Mouse (Mus musculus) bone marrow, adult 2 months (tissue): ENCODE data around the gene Dlx3. TPM values are rescaled to one million over a fixed set of nuclear protein-coding genes. Genes with fewer than 3 reads are reported as not detected.

ENCODE experiments used
- H3K27ac ChIP-seq: fragments of 200-500 bp; 2 replicates; pipeline ENCODE4 v1.5.1; 2012; ENCODE audit warnings: low read depth, mild to moderate bottlenecking, control low read depth, inconsistent platforms, low read length; ENCODE audit not compliant: control insufficient read depth, poor library complexity, insufficient read depth
- H3K4me1 ChIP-seq: fragments of 200-500 bp; 2 replicates; pipeline ENCODE4 v1.6.1; 2011; ENCODE audit warnings: low read length; ENCODE audit not compliant: control insufficient read depth, insufficient read depth
- H3K4me3 ChIP-seq: fragments of 200-500 bp; replicated peaks from 2 replicates; pipeline ENCODE3; 2011; ENCODE audit warnings: mild to moderate bottlenecking, low read depth, low read length, control low read depth; ENCODE audit not compliant: control insufficient read depth
- CTCF ChIP-seq: fragments of 200-500 bp; IDR thresholded peaks from 2 replicates; pipeline ENCODE4 v1.5.1; 2011; ENCODE audit warnings: low read length, control low read depth; ENCODE audit not compliant: control insufficient read depth, insufficient read depth
- POLR2A ChIP-seq: fragments of 200-500 bp; IDR thresholded peaks from 2 replicates; pipeline ENCODE4 v1.6.1; 2011; ENCODE audit warnings: low read depth, mild to moderate bottlenecking, control low read depth, low read length, borderline replicate concordance; ENCODE audit not compliant: control insufficient read depth
- WGBS: fragments of 180-500 bp; shearing (Covaris S2); methylation state at CpG from one replicate; pipeline ENCODE4 v1.1.7; 2018; 5-methylcytosine and 5-hydroxymethylcytosine counted together
- polyA plus RNA-seq: library from polyadenylated mRNA; stranded (reverse); fragments of >200 nt; gene quantifications from 2 replicates; pipeline ENCODE4 v1.2.4, GENCODE M21; 2011; ENCODE audit warnings: low replicate concordance; ENCODE audit not compliant: missing spikeins, insufficient read depth, insufficient read length

Gene Dlx3
- polyA plus RNA-seq, 1 experiment, result 0.57 TPM

GRCm38 (mm10) chr11:95150269-95151049 lies 30.5 kb downstream of the Dlx3 start:
- WGBS, result 4% methylated on average over 33 of the region's 33 CpGs
- H3K4me1 ChIP-seq, result no peaks in the 10 kb centered on the region
- TF ChIP-seq POLR2A (no peak), CTCF (no peak)
- H3K4me3 ChIP-seq, result no peak overlapping the region
- no peak overlapping the region for H3K27ac ChIP-seq

GRCm38 (mm10) chr11:95153116-95153515 lies 33.2 kb downstream of the Dlx3 start:
- H3K4me3 ChIP-seq, result no peak overlapping the region
- TF ChIP-seq CTCF (no peak), POLR2A (no peak)
- no peak overlapping the region for H3K27ac ChIP-seq
- WGBS, result 68% methylated on average over 5 of the region's 5 CpGs
- H3K4me1 ChIP-seq, result no peaks in the 10 kb centered on the region

- no peak overlapping the region for H3K4me3 ChIP-seq
- H3K27ac ChIP-seq, result no peak overlapping the region
- WGBS, result 79% methylated on average over 5 of the region's 5 CpGs
- no peaks in the 10 kb centered on the region for H3K4me1 ChIP-seq
- TF ChIP-seq CTCF (no peak), POLR2A (no peak)
Measured at GRCm38 (mm10) chr11:95153681-95154080, 33.8 kb downstream of the Dlx3 start.

- 84% methylated on average over 2 of the region's 2 CpGs for WGBS
- no peaks in the 10 kb centered on the region for H3K4me1 ChIP-seq
- no peak for TF ChIP-seq CTCF
- TF ChIP-seq POLR2A, result no peak
- no peak overlapping the region for H3K4me3 ChIP-seq
- no peak overlapping the region for H3K27ac ChIP-seq
Measured at GRCm38 (mm10) chr11:95155511-95155910, 35.6 kb downstream of the Dlx3 start.

- 58% methylated on average over 5 of the region's 5 CpGs for WGBS
- no peak overlapping the region for H3K27ac ChIP-seq
- no peaks in the 10 kb centered on the region for H3K4me1 ChIP-seq
- TF ChIP-seq POLR2A, result no peak
- no peak for TF ChIP-seq CTCF
- no peak overlapping the region for H3K4me3 ChIP-seq
Measured at GRCm38 (mm10) chr11:95157356-95157755, 37.4 kb downstream of the Dlx3 start.

GRCm38 (mm10) chr11:95157872-95158271 lies 38.0 kb downstream of the Dlx3 start:
- Histone ChIP-seq H3K27ac (no peak overlapping the region), H3K4me3 (no peak overlapping the region), H3K4me1 (no peaks in the 10 kb centered on the region)
- WGBS, result 30% methylated on average over 5 of the region's 5 CpGs
- TF ChIP-seq POLR2A (no peak), CTCF (no peak)

GRCm38 (mm10) chr11:95159763-95160371 lies 39.9 kb downstream of the Dlx3 start:
- H3K27ac ChIP-seq, result no peak overlapping the region
- H3K4me1 ChIP-seq, result no peaks in the 10 kb centered on the region
- 78% methylated on average over 8 of the region's 8 CpGs for WGBS
- TF ChIP-seq CTCF (no peak), POLR2A (no peak)
- no peak overlapping the region for H3K4me3 ChIP-seq

GRCm38 (mm10) chr11:95160693-95161092 lies 40.8 kb downstream of the Dlx3 start:
- 0 out of 2 replicates have a peak, but pooled peaks have one; percentile 11 for TF ChIP-seq POLR2A
- TF ChIP-seq CTCF, result peak; percentile 51; the same call in 1 of the 2 replicates
- no peak overlapping the region for H3K4me3 ChIP-seq
- 69% methylated on average over 7 of the region's 7 CpGs for WGBS
- H3K27ac ChIP-seq, result no peak overlapping the region
- no peaks in the 10 kb centered on the region for H3K4me1 ChIP-seq
